Mouse (Mus musculus) MEL (cell line): ENCODE measurements around the gene Pigx. TPM values are rescaled to one million over a fixed set of nuclear protein-coding genes. Genes with fewer than 3 reads are reported as not detected.
A peak's percentile ranks its signal among the peaks of the same experiment; 100 is the strongest.

Source experiments
- DNase-seq: peaks from one replicate; pipeline ENCODE4 v3.0.0; 2011; ENCODE audit warnings: low read depth, low spot score
- H3K27ac ChIP-seq: 2 replicates; pipeline ENCODE4 v1.5.1; 2012; ENCODE audit warnings: low read depth, mild to moderate bottlenecking, control low read depth, low read length, moderate library complexity; ENCODE audit not compliant: control insufficient read depth
- H3K27me3 ChIP-seq, 2 experiments: fragments of 150-350 bp in 1 of 2; sonication (generic) in 1 of 2; 2 replicates each; pipeline ENCODE4 v1.6.1; 2012; ENCODE audit warnings: low read length in 2 of 2, mild to moderate bottlenecking in 2 of 2, improper control_type of control experiment in 1 of 2, moderate library complexity in 1 of 2; ENCODE audit not compliant: insufficient read depth in 2 of 2, control insufficient read depth in 1 of 2
- H3K36me3 ChIP-seq, 2 experiments: 2 replicates each; pipeline ENCODE4 v1.6.1; 2012 to 2014; ENCODE audit warnings: low read length in 2 of 2, improper control_type of control experiment in 1 of 2, inconsistent platforms in 1 of 2, mild to moderate bottlenecking in 1 of 2; ENCODE audit not compliant: insufficient read depth in 2 of 2, control insufficient read depth in 1 of 2
- H3K4me1 ChIP-seq, 2 experiments: fragments of 150-350 bp in 1 of 2; sonication (generic) in 1 of 2; 2 replicates each; pipeline ENCODE4 v1.6.1; 2012; ENCODE audit warnings: low read length in 2 of 2, improper control_type of control experiment in 1 of 2, mild to moderate bottlenecking in 1 of 2; ENCODE audit not compliant: insufficient read depth in 2 of 2, control insufficient read depth in 1 of 2
- H3K4me3 ChIP-seq, 2 experiments: fragments of 150-350 bp in 1 of 2; sonication (generic) in 1 of 2; 2 replicates each; pipeline ENCODE4 v1.5.1; 2012; ENCODE audit warnings: low read depth in 2 of 2, low read length in 2 of 2, mild to moderate bottlenecking in 2 of 2, moderate library complexity in 2 of 2, control low read depth in 1 of 2, improper control_type of control experiment in 1 of 2; ENCODE audit not compliant: control insufficient read depth in 1 of 2, insufficient read depth in 1 of 2
- H3K79me2 ChIP-seq: 2 replicates; pipeline ENCODE4 v1.6.1; 2012; ENCODE audit warnings: mild to moderate bottlenecking, low read length, moderate library complexity; ENCODE audit not compliant: control insufficient read depth, poor library complexity, insufficient read depth
- H3K9ac ChIP-seq: 2 replicates; pipeline ENCODE4 v1.6.1; 2012; ENCODE audit warnings: low read depth, mild to moderate bottlenecking, control low read depth, low read length, moderate library complexity; ENCODE audit not compliant: control insufficient read depth, poor library complexity, severe bottlenecking
- H3K9me3 ChIP-seq: fragments of 150-350 bp; sonication (generic); replicated peaks from 2 replicates; pipeline ENCODE4 v1.6.1; 2012; ENCODE audit warnings: mild to moderate bottlenecking, low read length, improper control_type of control experiment, moderate library complexity; ENCODE audit not compliant: insufficient read depth
- CTCF ChIP-seq, 3 experiments: IDR thresholded peaks in 2 of 3; conservative IDR thresholded peaks in 1 of 3; 2 replicates each; pipeline ENCODE4 v1.5.1; 2011 to 2012; ENCODE audit warnings: low read length in 3 of 3, low read depth in 2 of 3, mild to moderate bottlenecking in 2 of 3, improper control_type of control experiment in 1 of 3, inconsistent platforms in 1 of 3, mixed read lengths in 1 of 3, moderate library complexity in 1 of 3; ENCODE audit not compliant: control insufficient read depth in 1 of 3, insufficient read depth in 1 of 3, poor library complexity in 1 of 3, severe bottlenecking in 1 of 3
- EP300 ChIP-seq, 2 experiments: IDR thresholded peaks; 2 replicates each; pipeline ENCODE4 v1.6.1; 2011; ENCODE audit warnings: improper control_type of control experiment in 2 of 2, low read length in 2 of 2, low read depth in 1 of 2, mild to moderate bottlenecking in 1 of 2
- RAD21 ChIP-seq: IDR thresholded peaks from 2 replicates; pipeline ENCODE4 v1.6.1; 2011; ENCODE audit warnings: mild to moderate bottlenecking, low read depth, low read length, improper control_type of control experiment
- polyA plus RNA-seq, 2 experiments: library from polyadenylated mRNA; stranded (reverse) in 1 of 2; unstranded in 1 of 2; fragments of >175 nt in 1 of 2; fragments of >200 nt in 1 of 2; gene quantifications; 2 replicates each; pipeline versions ENCODE4 v1.2.1 to v1.2.4; 2012; ENCODE audit warnings: low replicate concordance in 2 of 2, low read depth in 1 of 2; ENCODE audit not compliant: insufficient read length in 2 of 2, insufficient read depth in 1 of 2, missing spikeins in 1 of 2
- total RNA-seq: library from RNA; depleted of rRNA; stranded (reverse); fragments of 300-350 nt; gene quantifications from 2 replicates; pipeline ENCODE4 v1.2.3, GENCODE M21; 2012; rRNA removed

Pigx gene
- total and polyA plus RNA-seq, 3 experiments: 22.3 to 29.5 TPM; not detected in 1

DNA sequence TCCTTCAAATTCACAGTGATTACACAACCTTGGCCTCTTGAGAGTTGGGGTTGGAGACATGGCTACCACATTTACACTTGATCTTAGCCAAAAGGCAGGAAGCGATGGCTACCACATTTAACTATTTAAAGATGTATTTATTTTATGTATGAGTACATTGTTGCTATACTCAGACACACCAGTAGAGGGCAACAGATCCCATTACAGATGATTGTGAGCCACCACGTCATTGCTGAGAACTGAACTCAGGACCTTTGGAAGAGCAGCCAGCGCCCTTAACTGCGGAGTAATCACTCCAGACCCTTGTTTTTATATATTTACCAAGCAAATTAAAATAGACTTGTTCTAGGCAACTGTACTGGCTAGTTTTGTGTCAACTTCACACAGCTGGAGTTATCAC lies 57.2 kb downstream of the Pigx start:
- Histone ChIP-seq H3K79me2 (no peaks in the 10 kb centered on the region), H3K9ac (no peak overlapping the region), H3K27ac (no peak overlapping the region), H3K9me3 (no peaks in the 10 kb centered on the region), H3K4me1 (no peaks in the 10 kb centered on the region), H3K4me3 (no peak overlapping the region), H3K27me3 (no peaks in the 10 kb centered on the region), H3K36me3 (peaks cover 0 to 28% of the 10 kb centered on the region in 2 experiments; a peak in 2 of 4 replicates)
- DNase-seq: no peak
- TF ChIP-seq RAD21: peak; percentile 16
- no peak for TF ChIP-seq EP300 (IDR thresholded peaks at IDR 0.05; ENCODE audit: low read depth in 1 of 2, low read length in 2 of 2)
- TF ChIP-seq CTCF (IDR thresholded peaks at IDR 0.05 in 2 of 3, conservative IDR thresholded peaks at IDR 0.05 in 1 of 3; ENCODE audit: control insufficient read depth in 1 of 3, insufficient read depth in 1 of 3, low read depth in 2 of 3, low read length in 3 of 3, poor library complexity in 1 of 3, severe bottlenecking in 1 of 3): peak; percentile 11 to 64 (median 46); a peak in 5 of 6 replicates

Other genes starting within 250 kb of the Pigx start
- gene Meltf, start 220.9 kb downstream of the Pigx start, total RNA-seq: not detected in 2 replicates
- not detected for gene Meltf, start 220.9 kb downstream of the Pigx start, polyA plus RNA-seq
- 0.23 and 0.26 TPM in 2 replicates for gene Pigz, start 165.9 kb downstream of the Pigx start, total RNA-seq
- under 1 TPM in 1 of 2 experiments, not detected in 1; 0.28 TPM for gene Pigz, start 165.9 kb downstream of the Pigx start, polyA plus RNA-seq
- 41.9 and 44.4 TPM in 2 replicates for gene 0610012G03Rik, start 151.2 kb downstream of the Pigx start, total RNA-seq
- gene 0610012G03Rik, start 151.2 kb downstream of the Pigx start, polyA plus RNA-seq: 10 to 100 TPM in 1 of 2 experiments, not detected in 1; 56.2 TPM
- gene Ncbp2, start 151.2 kb downstream of the Pigx start, total RNA-seq: 79.6 and 100 TPM in 2 replicates
- 100 to 1,000 TPM in 1 of 2 experiments, not detected in 1; 222 TPM for gene Ncbp2, start 151.2 kb downstream of the Pigx start, polyA plus RNA-seq
- gene Senp5, start 96.5 kb downstream of the Pigx start, total RNA-seq: 9.2 and 10.3 TPM in 2 replicates
- 10 to 100 TPM in 1 of 2 experiments, not detected in 1; 12.5 TPM for gene Senp5, start 96.5 kb downstream of the Pigx start, polyA plus RNA-seq
- gene Pak2, start 20.4 kb downstream of the Pigx start, total RNA-seq: 23.0 and 23.4 TPM in 2 replicates
- 10 to 100 TPM; 34.1 to 67.2 TPM for gene Pak2, start 20.4 kb downstream of the Pigx start, polyA plus RNA-seq
- 7.1 and 7.3 TPM in 2 replicates for gene Cep19, start 60 bp upstream of the Pigx start, total RNA-seq
- gene Cep19, start 60 bp upstream of the Pigx start, polyA plus RNA-seq: 1 to 10 TPM in 1 of 2 experiments, not detected in 1; 8.7 TPM
- 56.1 and 59.8 TPM in 2 replicates for gene Nrros, start 65.9 kb upstream of the Pigx start, total RNA-seq
- gene Nrros, start 65.9 kb upstream of the Pigx start, polyA plus RNA-seq: 10 to 100 TPM in 1 of 2 experiments, not detected in 1; 55.9 TPM
- not detected in 2 replicates for gene Bex6, start 80.1 kb upstream of the Pigx start, total RNA-seq
- gene Bex6, start 80.1 kb upstream of the Pigx start, polyA plus RNA-seq: not detected
- gene Fbxo45, start 147.4 kb upstream of the Pigx start, total RNA-seq: 17.5 and 19.3 TPM in 2 replicates
- gene Fbxo45, start 147.4 kb upstream of the Pigx start, polyA plus RNA-seq: 10 to 100 TPM in 1 of 2 experiments, not detected in 1; 15.4 TPM
- 16.8 and 18.0 TPM in 2 replicates for gene Wdr53, start 147.5 kb upstream of the Pigx start, total RNA-seq
- 10 to 100 TPM in 1 of 2 experiments, not detected in 1; 20.9 TPM for gene Wdr53, start 147.5 kb upstream of the Pigx start, polyA plus RNA-seq
- not detected in 2 replicates for gene Smco1, start 171.7 kb upstream of the Pigx start, total RNA-seq
- gene Smco1, start 171.7 kb upstream of the Pigx start, polyA plus RNA-seq: not detected
- gene Rnf168, start 177.7 kb upstream of the Pigx start, total RNA-seq: 17.6 TPM in 2 replicates
- 10 to 100 TPM; 14.9 to 61.5 TPM for gene Rnf168, start 177.7 kb upstream of the Pigx start, polyA plus RNA-seq
- gene Ubxn7, start 232.5 kb upstream of the Pigx start, total RNA-seq: 8.1 and 8.9 TPM in 2 replicates
- 10 to 100 TPM; 11.0 to 51.2 TPM for gene Ubxn7, start 232.5 kb upstream of the Pigx start, polyA plus RNA-seq